Mouse (Mus musculus) c-Kit-positive CD71-positive TER-119-positive erythroid progenitor cells, embryonic 14.5 days (primary cell): ENCODE measurements around the gene Zfp78.
A peak's percentile ranks its signal among the peaks of the same experiment; 100 is the strongest.
"Not testable (repeated sequence)": the region's sequence is repeated elsewhere in the genome, so short reads cannot be mapped to it uniquely, and the experiment has no call there.

Source experiments
- DNase-seq: peaks from one replicate; pipeline ENCODE4 v3.0.0-alpha.2; 2013; ENCODE audit warnings: low spot score

Gene Zfp78

GRCm38 (mm10) chr7:6363047-6363488 is at the start of gene Zfp78:
Gene Zfp78, plus strand, starts transcription at chr7:6363280.
- DNase-seq, result peak; percentile 88

GRCm38 (mm10) chr7:6330458-6331232 is 32.4 kb upstream of the Zfp78 start:
- peak; percentile 47 for DNase-seq

GRCm38 (mm10) chr7:6331233-6331956 is 31.7 kb upstream of the Zfp78 start, which contains the start of gene Zfp583:
Gene Zfp583, minus strand, starts transcription at chr7:6331285.
- DNase-seq, result peak; percentile 77

GRCm38 (mm10) chr7:6339865-6340264 is 23.2 kb upstream of the Zfp78 start:
- DNase-seq, result no peak

- DNase-seq, result peak; percentile 42
Measured at GRCm38 (mm10) chr7:6343501-6344071, 19.5 kb upstream of the Zfp78 start, which contains the start of gene Gm3854. Gene Gm3854, plus strand, starts transcription at chr7:6343759.

- no peak for DNase-seq
Measured at GRCm38 (mm10) chr7:6344124-6344523, 19.0 kb upstream of the Zfp78 start.

GRCm38 (mm10) chr7:6358121-6358520 is 5.0 kb upstream of the Zfp78 start:
- no peak for DNase-seq

GRCm38 (mm10) chr7:6358937-6359590 is 4.0 kb upstream of the Zfp78 start:
- peak; percentile 76 for DNase-seq

- peak; percentile 40 for DNase-seq
Measured at GRCm38 (mm10) chr7:6360477-6361060, 2.5 kb upstream of the Zfp78 start.

GRCm38 (mm10) chr7:6361756-6362155 is 1.3 kb upstream of the Zfp78 start:
- no peak for DNase-seq

- peak; percentile 95 for DNase-seq
Measured at GRCm38 (mm10) chr7:6362268-6363046, 623 bp upstream of the Zfp78 start.

- DNase-seq, result no peak
Measured at GRCm38 (mm10) chr7:6364761-6365160, 1.7 kb downstream of the Zfp78 start.

- DNase-seq, result peak; percentile 42
Measured at GRCm38 (mm10) chr7:6367185-6367584, 4.1 kb downstream of the Zfp78 start.

GRCm38 (mm10) chr7:6368146-6368545 is 5.1 kb downstream of the Zfp78 start:
- not testable (repeated sequence) for DNase-seq

- DNase-seq, result no peak
Measured at GRCm38 (mm10) chr7:6369460-6369859, 6.4 kb downstream of the Zfp78 start.

GRCm38 (mm10) chr7:6372993-6373392 is 9.9 kb downstream of the Zfp78 start:
- no peak for DNase-seq

GRCm38 (mm10) chr7:6378441-6378840 is 15.4 kb downstream of the Zfp78 start:
- DNase-seq, result no peak

GRCm38 (mm10) chr7:6381431-6381830 is 18.4 kb downstream of the Zfp78 start:
- no peak for DNase-seq

GRCm38 (mm10) chr7:6383044-6383455 is 20.0 kb downstream of the Zfp78 start, which contains the start of gene Zfp28:
Gene Zfp28, plus strand, starts transcription at chr7:6383295.
- DNase-seq, result peak; percentile 80

GRCm38 (mm10) chr7:6384011-6384410 is 20.9 kb downstream of the Zfp78 start:
- DNase-seq, result no peak

GRCm38 (mm10) chr7:6386995-6387394 is 23.9 kb downstream of the Zfp78 start:
- no peak for DNase-seq
